Mouse (Mus musculus) adrenal gland, postnatal 14 days (tissue): ENCODE measurements around the gene Efhd2. TPM values are rescaled to one million over a fixed set of nuclear protein-coding genes. Genes with fewer than 3 reads are reported as not detected.

Source experiments
- DNase-seq: peaks from one replicate; pipeline ENCODE4 v3.0.0; 2021; ENCODE audit warnings: mixed read lengths
- total RNA-seq: library from RNA; stranded (reverse); gene quantifications from 2 replicates; pipeline ENCODE4 v1.2.3, GENCODE M21; 2021

Gene Efhd2
- total RNA-seq, 1 experiment from 2014 or later: 21.4 TPM

- DNase-seq: no peak
Observed at GRCm38 (mm10) chr4:141881289-141881914, 6.7 kb upstream of the Efhd2 start.

GRCm38 (mm10) chr4:141879875-141880274, 5.2 kb upstream of the Efhd2 start:
- no peak for DNase-seq

- no peak for DNase-seq
Observed at GRCm38 (mm10) chr4:141879074-141879473, 4.4 kb upstream of the Efhd2 start.

GRCm38 (mm10) chr4:141878621-141879020, 3.9 kb upstream of the Efhd2 start:
- no peak for DNase-seq

- DNase-seq: no peak
Observed at GRCm38 (mm10) chr4:141875481-141876108, 875 bp upstream of the Efhd2 start.

GRCm38 (mm10) chr4:141874111-141874600, 564 bp downstream of the Efhd2 start:
- no peak for DNase-seq

GRCm38 (mm10) chr4:141872977-141873376, 1.7 kb downstream of the Efhd2 start:
- no peak for DNase-seq

- DNase-seq: no peak
Observed at GRCm38 (mm10) chr4:141871909-141872308, 2.8 kb downstream of the Efhd2 start.

- no peak for DNase-seq
Observed at GRCm38 (mm10) chr4:141871333-141871725, 3.4 kb downstream of the Efhd2 start.

GRCm38 (mm10) chr4:141870666-141871332, 3.9 kb downstream of the Efhd2 start:
- DNase-seq: no peak

- no peak for DNase-seq
Observed at GRCm38 (mm10) chr4:141869436-141870215, 5.1 kb downstream of the Efhd2 start.

- no peak for DNase-seq
Observed at GRCm38 (mm10) chr4:141868051-141868450, 6.7 kb downstream of the Efhd2 start.

GRCm38 (mm10) chr4:141867498-141867897, 7.2 kb downstream of the Efhd2 start:
- peak; percentile 81 for DNase-seq

GRCm38 (mm10) chr4:141866933-141867490, 7.7 kb downstream of the Efhd2 start:
- DNase-seq: peak; percentile 64

GRCm38 (mm10) chr4:141865600-141865999, 9.1 kb downstream of the Efhd2 start:
- peak; percentile 50 for DNase-seq

GRCm38 (mm10) chr4:141865006-141865405, 9.7 kb downstream of the Efhd2 start:
- DNase-seq: no peak

GRCm38 (mm10) chr4:141864506-141864905, 10.2 kb downstream of the Efhd2 start:
- DNase-seq: no peak

- DNase-seq: no peak
Observed at GRCm38 (mm10) chr4:141863726-141864280, 10.9 kb downstream of the Efhd2 start.

- no peak for DNase-seq
Observed at GRCm38 (mm10) chr4:141862867-141863266, 11.9 kb downstream of the Efhd2 start.

GRCm38 (mm10) chr4:141861591-141862295, 13.0 kb downstream of the Efhd2 start:
- DNase-seq: no peak

- DNase-seq: no peak
Observed at GRCm38 (mm10) chr4:141860246-141860841, 14.4 kb downstream of the Efhd2 start.
